Mouse (Mus musculus) small intestine, adult 2 months (tissue): ENCODE measurements around the gene Ube2h. TPM values are rescaled to one million over a fixed set of nuclear protein-coding genes. Genes with fewer than 3 reads are reported as not detected.
"Not testable (repeated sequence)": the region's sequence is repeated elsewhere in the genome, so short reads cannot be mapped to it uniquely, and the experiment has no call there.

Experiments
- H3K27ac ChIP-seq: fragments of 200-500 bp; 2 replicates; pipeline ENCODE4 v1.5.1; 2012; ENCODE audit warnings: low read depth, low read length, control low read depth, inconsistent platforms; ENCODE audit not compliant: insufficient read depth
- H3K27me3 ChIP-seq: fragments of 200-500 bp; 2 replicates; pipeline ENCODE4 v1.6.1; 2012; ENCODE audit warnings: mild to moderate bottlenecking, moderate library complexity, low read length, inconsistent platforms; ENCODE audit not compliant: control insufficient read depth, insufficient read depth
- H3K36me3 ChIP-seq: fragments of 200-500 bp; 2 replicates; pipeline ENCODE4 v1.6.1; 2012; ENCODE audit warnings: mild to moderate bottlenecking, low read length, control low read depth, inconsistent platforms; ENCODE audit not compliant: control insufficient read depth, insufficient read depth
- H3K4me1 ChIP-seq: fragments of 200-500 bp; 2 replicates; pipeline ENCODE4 v1.6.1; 2012; ENCODE audit warnings: low read length, inconsistent platforms, mixed read lengths; ENCODE audit not compliant: control insufficient read depth, insufficient read depth, insufficient read length
- H3K4me3 ChIP-seq: fragments of 200-500 bp; 2 replicates; pipeline ENCODE4 v1.5.1; 2012; ENCODE audit warnings: low read depth, mild to moderate bottlenecking, control low read depth, inconsistent platforms, low read length, moderate library complexity
- CTCF ChIP-seq: fragments of 200-500 bp; IDR thresholded peaks from 2 replicates; pipeline ENCODE4 v1.5.1; 2012; ENCODE audit warnings: low read depth, mild to moderate bottlenecking, control low read depth, inconsistent platforms, low read length, moderate library complexity, mixed read lengths; ENCODE audit not compliant: insufficient replicate concordance, insufficient read length; ENCODE audit errors: extremely low read depth
- POLR2A ChIP-seq: fragments of 200-500 bp; IDR thresholded peaks from 2 replicates; pipeline ENCODE4 v1.6.1; 2012; ENCODE audit warnings: low read depth, mild to moderate bottlenecking, control low read depth, inconsistent platforms, low read length, moderate library complexity
- WGBS: fragments of 180-500 bp; shearing (Covaris S2); methylation state at CpG from one replicate; pipeline ENCODE4 v1.1.7; 2018; 5-methylcytosine and 5-hydroxymethylcytosine counted together
- polyA plus RNA-seq: library from polyadenylated mRNA; depleted of rRNA; stranded (reverse); fragments of >200 nt; gene quantifications from 2 replicates; pipeline ENCODE4 v1.2.3, GENCODE M21; 2012

The Ube2h gene
- polyA plus RNA-seq, 1 experiment, result 97.7 TPM

DNA sequence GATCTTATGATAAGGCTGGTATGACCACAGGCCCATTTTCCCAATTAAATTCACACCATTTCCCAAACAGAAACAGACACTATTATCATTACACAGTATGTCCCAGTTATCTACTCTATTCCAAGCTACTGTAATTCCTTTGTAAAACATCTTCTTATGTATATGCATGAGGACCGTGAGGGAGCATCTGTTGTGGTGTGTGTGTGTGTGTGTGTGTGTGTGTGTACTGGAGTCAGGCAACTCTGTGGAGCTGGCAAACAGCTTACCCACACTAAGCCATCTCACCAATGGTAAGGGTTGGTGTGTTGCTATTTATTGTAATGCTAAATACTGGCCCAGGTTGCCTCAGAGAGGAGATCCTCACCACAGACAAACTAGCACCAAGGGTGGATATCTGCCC, 82.0 kb downstream of the Ube2h start:
- no peak overlapping the region for H3K27ac ChIP-seq

DNA sequence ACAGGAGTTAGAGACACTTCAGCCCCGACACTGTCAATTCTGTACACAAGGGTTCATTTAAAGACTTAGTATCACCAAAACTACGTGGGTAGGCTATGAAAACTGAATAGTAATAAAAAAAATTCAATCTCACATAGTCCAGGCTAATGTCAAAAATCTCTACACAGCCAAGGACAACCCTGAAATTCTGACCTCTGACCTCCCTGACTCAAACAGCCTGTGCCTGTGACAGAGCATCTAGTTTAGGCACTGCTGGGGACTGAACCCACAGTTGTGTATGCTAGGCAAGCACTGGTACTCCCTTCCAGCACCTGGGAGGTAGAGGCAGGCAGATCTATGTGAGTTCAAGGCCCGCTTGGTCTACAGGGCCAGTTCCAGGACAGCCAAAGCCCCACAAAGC, 86.8 kb downstream of the Ube2h start:
- peaks cover 24% of the 10 kb centered on the region for H3K36me3 ChIP-seq
- H3K4me1 ChIP-seq, result peaks cover 2% of the 10 kb centered on the region
- H3K27me3 ChIP-seq, result no peaks in the 10 kb centered on the region
- no peak overlapping the region for H3K4me3 ChIP-seq
- TF ChIP-seq POLR2A (no peak), CTCF (no peak)
- WGBS, result 97% methylated on average over 3 of the region's 3 CpGs
- H3K27ac ChIP-seq, result no peak overlapping the region

More for the DNA sequence above, 82.0 kb downstream of the Ube2h start:
- Histone ChIP-seq H3K36me3 (peaks cover 21% of the 10 kb centered on the region), H3K4me1 (no peaks in the 10 kb centered on the region), H3K4me3 (no peak overlapping the region), H3K27me3 (no peaks in the 10 kb centered on the region)
- WGBS, result 93% methylated on average over 1 of the region's 1 CpGs
- TF ChIP-seq CTCF (no peak), POLR2A (no peak)

DNA sequence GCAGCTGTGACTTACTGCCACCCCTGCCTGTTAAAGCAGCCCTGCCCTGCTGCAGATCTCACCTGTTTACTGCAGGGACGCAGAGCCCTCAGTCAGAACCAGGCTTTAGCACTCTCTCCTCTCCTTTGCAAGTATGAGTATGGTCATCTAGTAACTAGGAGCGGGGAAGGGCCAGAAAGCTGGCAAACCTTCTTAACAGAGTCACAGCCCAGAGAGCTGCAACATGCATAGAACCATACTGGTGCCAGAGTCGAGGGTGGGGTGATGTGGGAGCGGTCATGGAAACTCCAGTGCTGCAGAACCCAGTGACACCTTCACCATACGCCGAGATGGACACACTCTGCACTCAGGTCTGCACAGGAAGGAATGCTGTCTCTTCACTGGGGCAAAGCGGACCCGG, 91.9 kb downstream of the Ube2h start:
- H3K36me3 ChIP-seq, result peaks cover 5% of the 10 kb centered on the region; the same call in 1 of the 2 replicates
- 39% methylated on average over 8 of the region's 8 CpGs for WGBS

DNA sequence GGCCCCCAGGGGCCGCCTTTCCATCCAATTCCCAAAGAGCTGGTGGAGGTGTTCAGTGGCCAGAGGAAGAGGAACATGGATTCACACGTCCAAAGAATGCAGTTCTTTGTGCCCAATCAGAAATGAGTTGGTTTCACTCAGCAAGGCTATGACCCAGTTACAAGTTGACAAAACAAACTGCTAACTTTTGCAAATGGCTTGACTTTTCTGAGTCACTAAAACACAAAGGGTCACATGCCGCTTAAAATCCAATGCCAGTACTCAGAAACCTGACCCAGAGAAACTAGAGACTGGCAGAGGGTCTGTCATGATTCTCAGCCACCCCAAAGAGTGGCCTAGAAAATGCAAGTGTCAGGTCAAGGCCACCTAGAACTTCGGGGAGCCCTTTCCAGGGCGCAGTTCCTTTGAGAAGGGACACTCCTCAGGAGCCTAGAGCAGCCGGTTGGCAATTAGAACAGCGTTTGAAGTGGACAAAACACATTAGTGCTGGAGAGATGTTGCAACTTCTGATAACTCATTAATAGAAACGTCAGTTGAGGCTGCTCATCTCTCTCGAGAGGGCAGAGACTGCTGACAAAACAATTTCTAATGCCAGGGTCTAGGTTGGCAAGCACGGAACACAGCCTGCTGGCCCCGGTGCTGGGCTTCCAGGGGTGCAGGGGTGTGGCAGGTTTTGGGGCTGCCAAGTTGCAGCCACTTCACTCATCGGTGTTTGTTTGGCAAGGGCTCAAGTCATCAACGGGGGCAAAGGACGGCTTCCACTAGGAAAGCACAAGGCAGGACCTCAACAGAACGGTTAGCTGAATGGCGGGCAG, 92.5 kb downstream of the Ube2h start:
- Histone ChIP-seq H3K4me1 (peaks cover 15% of the 10 kb centered on the region), H3K4me3 (no peak overlapping the region), H3K27me3 (no peaks in the 10 kb centered on the region), H3K27ac (0 out of 2 replicates have a peak overlapping the region, but pooled peaks have one; percentile 24), H3K36me3 (peaks cover 5% of the 10 kb centered on the region; the same call in 1 of the 2 replicates)
- TF ChIP-seq CTCF (no peak), POLR2A (no peak)
- 30% methylated on average over 16 of the region's 16 CpGs for WGBS

More for the DNA sequence above, 91.9 kb downstream of the Ube2h start:
- H3K27ac ChIP-seq, result 0 out of 2 replicates have a peak overlapping the region, but pooled peaks have one; percentile 24
- H3K27me3 ChIP-seq, result no peaks in the 10 kb centered on the region
- H3K4me3 ChIP-seq, result no peak overlapping the region
- H3K4me1 ChIP-seq, result peaks cover 15% of the 10 kb centered on the region
- TF ChIP-seq POLR2A, result no peak
- TF ChIP-seq CTCF, result no peak

DNA sequence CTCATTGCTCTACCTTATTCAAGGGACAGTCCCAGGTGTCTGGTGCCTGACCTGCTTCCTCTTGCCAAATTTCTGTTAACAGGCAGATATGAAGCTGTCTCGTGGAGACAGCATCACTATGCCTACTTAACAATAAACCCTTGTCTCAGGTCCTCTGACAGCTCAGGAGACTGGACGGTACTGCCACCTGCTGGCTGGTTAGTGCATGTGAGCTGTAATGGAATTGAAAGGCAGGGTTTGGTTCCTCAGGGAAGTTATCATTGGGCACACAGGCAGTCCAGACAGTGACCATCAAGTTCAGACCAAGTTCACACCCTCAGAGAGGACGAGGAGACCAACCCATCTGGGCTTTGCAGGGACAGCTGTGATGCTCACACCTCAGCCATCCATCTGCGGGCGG, 93.6 kb downstream of the Ube2h start:
- 39% methylated on average over 5 of the region's 5 CpGs for WGBS
- Histone ChIP-seq H3K27ac (no peak overlapping the region), H3K4me1 (peaks cover 15% of the 10 kb centered on the region), H3K36me3 (peaks cover 5% of the 10 kb centered on the region; the same call in 1 of the 2 replicates), H3K27me3 (no peaks in the 10 kb centered on the region), H3K4me3 (no peak overlapping the region)
- TF ChIP-seq POLR2A (no peak), CTCF (peak; percentile 92; the same call in 1 of the 2 replicates)

DNA sequence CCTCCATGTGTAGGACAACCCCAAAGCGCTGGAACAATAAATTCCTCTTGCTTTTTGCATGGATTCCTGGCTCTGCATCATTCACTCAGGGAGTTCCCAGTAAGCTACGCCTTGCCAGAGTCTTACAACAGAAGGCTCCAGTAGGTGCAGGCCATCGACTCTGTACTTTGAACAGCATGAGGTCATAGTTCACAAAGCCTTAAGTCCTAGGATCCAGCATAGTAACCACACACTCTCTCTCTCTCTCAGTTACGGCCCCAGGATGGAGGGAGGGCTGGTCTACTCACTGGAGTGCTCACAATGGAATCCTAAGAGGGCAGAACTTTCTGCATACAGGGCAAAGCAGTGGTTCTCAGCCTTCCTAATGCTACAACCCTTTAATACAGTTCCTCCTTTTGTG, 95.5 kb downstream of the Ube2h start:
- Histone ChIP-seq H3K4me1 (peaks cover 16% of the 10 kb centered on the region), H3K36me3 (no peaks in the 10 kb centered on the region), H3K4me3 (no peak overlapping the region), H3K27ac (no peak overlapping the region), H3K27me3 (no peaks in the 10 kb centered on the region)
- 25% methylated on average over 4 of the region's 4 CpGs for WGBS
- no peak for TF ChIP-seq CTCF

DNA sequence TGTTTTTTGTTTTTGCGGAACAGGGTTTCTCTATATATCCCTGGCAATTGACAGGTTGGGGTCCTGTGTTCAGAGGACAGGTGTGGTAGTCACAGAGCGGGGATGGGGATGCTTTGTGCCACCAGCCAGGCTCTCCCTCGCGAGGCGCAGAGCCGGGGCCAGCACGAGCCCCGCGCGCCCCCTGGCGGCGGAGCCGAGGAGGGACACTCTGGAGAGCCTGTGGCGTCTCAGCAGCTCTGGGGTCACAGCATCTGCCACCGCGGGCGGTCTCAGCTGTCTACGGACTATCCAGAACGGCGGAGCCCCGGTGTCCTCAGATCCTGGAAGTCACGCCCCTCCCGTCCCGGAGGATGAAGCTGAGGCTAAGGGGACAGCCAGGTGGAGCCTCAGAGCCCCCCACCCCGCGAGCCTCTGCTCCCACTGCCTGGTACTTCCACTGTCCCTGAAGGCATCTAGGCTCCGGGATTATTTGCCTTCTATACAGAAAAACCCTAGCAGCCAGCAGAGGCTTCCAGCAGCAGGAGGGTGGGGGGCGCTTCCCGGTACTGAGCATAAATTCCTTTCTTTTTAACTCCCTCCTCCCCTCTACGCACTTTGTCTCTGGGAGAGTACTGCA, 98.6 kb downstream of the Ube2h start:
- peaks cover 8% of the 10 kb centered on the region; the same call in 1 of the 2 replicates for H3K4me1 ChIP-seq
- H3K27ac ChIP-seq, result no peak overlapping the region
- H3K27me3 ChIP-seq, result no peaks in the 10 kb centered on the region
- no peak for TF ChIP-seq POLR2A
- TF ChIP-seq CTCF, result peak; percentile 85
- no peaks in the 10 kb centered on the region for H3K36me3 ChIP-seq
- H3K4me3 ChIP-seq, result no peak overlapping the region
- WGBS, result 11% methylated on average over 30 of the region's 30 CpGs

DNA sequence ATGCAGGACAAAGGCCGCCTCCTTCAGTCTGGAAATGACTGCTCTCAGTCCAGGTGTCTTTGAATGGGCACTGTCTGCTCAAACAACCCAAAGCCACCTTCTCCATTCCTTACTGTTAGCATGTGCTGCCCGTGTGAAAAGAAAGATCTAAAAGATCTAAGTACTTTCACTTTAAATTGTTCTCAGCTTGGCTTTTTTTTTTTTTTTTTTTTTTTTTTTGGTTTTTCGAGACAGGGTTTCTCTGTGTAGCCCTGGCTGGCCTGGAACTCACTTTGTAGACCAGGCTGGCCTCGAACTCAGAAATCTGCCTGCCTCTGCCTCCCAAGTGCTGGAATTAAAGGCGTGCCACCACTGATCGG, 99.2 kb downstream of the Ube2h start:
- 57% methylated on average over 6 of the region's 6 CpGs for WGBS

More for the DNA sequence above, 99.2 kb downstream of the Ube2h start:
- H3K4me1 ChIP-seq, H3K36me3 ChIP-seq, H3K4me3 ChIP-seq, H3K27me3 ChIP-seq, H3K27ac ChIP-seq: not testable (repeated sequence)
